Mouse (Mus musculus): ENCODE measurements around the gene Dr1. TPM values are rescaled to one million over a fixed set of nuclear protein-coding genes. Genes with fewer than 3 reads are reported as not detected.
"Not testable (repeated sequence)": the region's sequence is repeated elsewhere in the genome, so short reads cannot be mapped to it uniquely, and the experiment has no call there.

Dr1 gene
- 57.7 and 58.2 TPM in 2 replicates for polyA plus RNA-seq (2014; fragmentation: Nextera tagmentation; extraction: Ambion mirVana)

GRCm38 (mm10) chr5:108268127-108269062 lies at the start of gene Dr1:
Gene Dr1, plus strand, starts transcription at chr5:108268897.
- H3K27ac ChIP-seq (ENCODE audit: low read depth, low read length): peak within 1 kb of the TSS; percentile 88
- no peaks in the 10 kb centered on the region for H3K36me3 ChIP-seq (ENCODE audit: control insufficient read depth, insufficient read depth, low read length)
- no peaks in the 10 kb centered on the region; the same call in 1 of the 2 replicates for H3K4me1 ChIP-seq (replicated peaks; ENCODE audit: control insufficient read depth, insufficient read depth, low read length)
- ATAC-seq (ENCODE audit: low FRiP score): peak; percentile 98
- DNase-seq (ENCODE audit: low spot score): peak; percentile 92
- no peaks in the 10 kb centered on the region for H3K27me3 ChIP-seq (ENCODE audit: control insufficient read depth, insufficient read depth, low read length)
- no peaks in the 10 kb centered on the region for H3K9me3 ChIP-seq (ENCODE audit: control insufficient read depth, low read length)
- peak within 1 kb of the TSS; percentile 95 for H3K4me3 ChIP-seq (ENCODE audit: low read depth, low read length)
- H3K9ac ChIP-seq (ENCODE audit: low read depth, low read length): peak within 1 kb of the TSS; percentile 96
- H3K4me2 ChIP-seq (replicated peaks; ENCODE audit: low read depth, low read length): peak within 1 kb of the TSS; percentile 93
- WGBS: 4% methylated on average over 50 of the region's 55 CpGs

GRCm38 (mm10) chr5:108224077-108224476 lies 44.6 kb upstream of the Dr1 start:
- H3K27ac ChIP-seq (ENCODE audit: low read depth, low read length): no peak overlapping the region
- H3K27me3 ChIP-seq (ENCODE audit: control insufficient read depth, insufficient read depth, low read length): no peaks in the 10 kb centered on the region
- no peak for DNase-seq (ENCODE audit: low spot score)
- H3K4me2 ChIP-seq (replicated peaks; ENCODE audit: low read depth, low read length): no peak overlapping the region
- ATAC-seq (ENCODE audit: low FRiP score): no peak
- H3K9ac ChIP-seq (ENCODE audit: low read depth, low read length): no peak overlapping the region
- H3K9me3 ChIP-seq (ENCODE audit: control insufficient read depth, low read length): no peaks in the 10 kb centered on the region
- H3K4me1 ChIP-seq (replicated peaks; ENCODE audit: control insufficient read depth, insufficient read depth, low read length): no peaks in the 10 kb centered on the region
- no peak overlapping the region for H3K4me3 ChIP-seq (ENCODE audit: low read depth, low read length)
- no peaks in the 10 kb centered on the region for H3K36me3 ChIP-seq (ENCODE audit: control insufficient read depth, insufficient read depth, low read length)

- no peak overlapping the region for H3K4me3 ChIP-seq (ENCODE audit: low read depth, low read length)
- DNase-seq (ENCODE audit: low spot score) (no peak), ATAC-seq (ENCODE audit: low FRiP score) (no peak)
- no peak overlapping the region for H3K4me2 ChIP-seq (replicated peaks; ENCODE audit: low read depth, low read length)
- no peak overlapping the region for H3K9ac ChIP-seq (ENCODE audit: low read depth, low read length)
- H3K9me3 ChIP-seq (ENCODE audit: control insufficient read depth, low read length): no peaks in the 10 kb centered on the region
- H3K4me1 ChIP-seq (replicated peaks; ENCODE audit: control insufficient read depth, insufficient read depth, low read length): no peaks in the 10 kb centered on the region
- no peaks in the 10 kb centered on the region for H3K36me3 ChIP-seq (ENCODE audit: control insufficient read depth, insufficient read depth, low read length)
- no peaks in the 10 kb centered on the region for H3K27me3 ChIP-seq (ENCODE audit: control insufficient read depth, insufficient read depth, low read length)
- H3K27ac ChIP-seq (ENCODE audit: low read depth, low read length): no peak overlapping the region
These were observed 42.5 kb upstream of the Dr1 start for GRCm38 (mm10) chr5:108226159-108226558.

GRCm38 (mm10) chr5:108246314-108246765 lies 22.4 kb upstream of the Dr1 start:
- Histone ChIP-seq H3K9me3 (ENCODE audit: control insufficient read depth, low read length) (no peaks in the 10 kb centered on the region), H3K36me3 (ENCODE audit: control insufficient read depth, insufficient read depth, low read length) (no peaks in the 10 kb centered on the region), H3K27me3 (ENCODE audit: control insufficient read depth, insufficient read depth, low read length) (no peaks in the 10 kb centered on the region), H3K4me2 (replicated peaks; ENCODE audit: low read depth, low read length) (no peak overlapping the region), H3K4me3 (ENCODE audit: low read depth, low read length) (no peak overlapping the region), H3K4me1 (replicated peaks; ENCODE audit: control insufficient read depth, insufficient read depth, low read length) (no peaks in the 10 kb centered on the region), H3K27ac (ENCODE audit: low read depth, low read length) (no peak overlapping the region), H3K9ac (ENCODE audit: low read depth, low read length) (no peak overlapping the region)
- ATAC-seq (ENCODE audit: low FRiP score) (no peak), DNase-seq (ENCODE audit: low spot score) (no peak)
- 69% methylated on average over 3 of the region's 3 CpGs for WGBS

GRCm38 (mm10) chr5:108250033-108250432 lies 18.7 kb upstream of the Dr1 start:
- no peak overlapping the region for H3K9ac ChIP-seq (ENCODE audit: low read depth, low read length)
- no peak for ATAC-seq (ENCODE audit: low FRiP score)
- H3K9me3 ChIP-seq (ENCODE audit: control insufficient read depth, low read length): no peaks in the 10 kb centered on the region
- 70% methylated on average over 2 of the region's 2 CpGs for WGBS
- H3K27me3 ChIP-seq (ENCODE audit: control insufficient read depth, insufficient read depth, low read length): no peaks in the 10 kb centered on the region
- H3K27ac ChIP-seq (ENCODE audit: low read depth, low read length): no peak overlapping the region
- no peaks in the 10 kb centered on the region for H3K4me1 ChIP-seq (replicated peaks; ENCODE audit: control insufficient read depth, insufficient read depth, low read length)
- H3K4me2 ChIP-seq (replicated peaks; ENCODE audit: low read depth, low read length): no peak overlapping the region
- DNase-seq (ENCODE audit: low spot score): no peak
- H3K4me3 ChIP-seq (ENCODE audit: low read depth, low read length): no peak overlapping the region
- H3K36me3 ChIP-seq (ENCODE audit: control insufficient read depth, insufficient read depth, low read length): no peaks in the 10 kb centered on the region

- H3K9me3 ChIP-seq (ENCODE audit: control insufficient read depth, low read length): no peaks in the 10 kb centered on the region
- no peak overlapping the region for H3K4me2 ChIP-seq (replicated peaks; ENCODE audit: low read depth, low read length)
- no peaks in the 10 kb centered on the region for H3K4me1 ChIP-seq (replicated peaks; ENCODE audit: control insufficient read depth, insufficient read depth, low read length)
- no peak overlapping the region for H3K4me3 ChIP-seq (ENCODE audit: low read depth, low read length)
- H3K27ac ChIP-seq (ENCODE audit: low read depth, low read length): no peak overlapping the region
- ATAC-seq (ENCODE audit: low FRiP score): no peak
- H3K9ac ChIP-seq (ENCODE audit: low read depth, low read length): no peak overlapping the region
- H3K36me3 ChIP-seq (ENCODE audit: control insufficient read depth, insufficient read depth, low read length): no peaks in the 10 kb centered on the region
- 82% methylated on average over 5 of the region's 5 CpGs for WGBS
- DNase-seq (ENCODE audit: low spot score): no peak
- no peaks in the 10 kb centered on the region for H3K27me3 ChIP-seq (ENCODE audit: control insufficient read depth, insufficient read depth, low read length)
These were observed 13.4 kb upstream of the Dr1 start for GRCm38 (mm10) chr5:108255259-108255658.

- Histone ChIP-seq H3K27ac (ENCODE audit: low read depth, low read length) (no peak overlapping the region), H3K9me3 (ENCODE audit: control insufficient read depth, low read length) (no peaks in the 10 kb centered on the region), H3K9ac (ENCODE audit: low read depth, low read length) (no peak overlapping the region), H3K4me2 (replicated peaks; ENCODE audit: low read depth, low read length) (no peak overlapping the region), H3K27me3 (ENCODE audit: control insufficient read depth, insufficient read depth, low read length) (no peaks in the 10 kb centered on the region), H3K36me3 (ENCODE audit: control insufficient read depth, insufficient read depth, low read length) (no peaks in the 10 kb centered on the region), H3K4me1 (replicated peaks; ENCODE audit: control insufficient read depth, insufficient read depth, low read length) (no peaks in the 10 kb centered on the region), H3K4me3 (ENCODE audit: low read depth, low read length) (no peak overlapping the region)
- DNase-seq (ENCODE audit: low spot score) (no peak), ATAC-seq (ENCODE audit: low FRiP score) (0 out of 2 replicates have a peak, but pooled peaks have one; percentile 22)
- WGBS: 52% methylated on average over 4 of the region's 4 CpGs
These were observed 6.0 kb upstream of the Dr1 start for GRCm38 (mm10) chr5:108262722-108263121.

GRCm38 (mm10) chr5:108263785-108264184 lies 4.9 kb upstream of the Dr1 start:
- not testable (repeated sequence) for H3K4me1 ChIP-seq (replicated peaks; ENCODE audit: control insufficient read depth, insufficient read depth, low read length); DNase-seq (ENCODE audit: low spot score); H3K36me3 ChIP-seq (ENCODE audit: control insufficient read depth, insufficient read depth, low read length); H3K4me2 ChIP-seq (replicated peaks; ENCODE audit: low read depth, low read length); ATAC-seq (ENCODE audit: low FRiP score); H3K9me3 ChIP-seq (ENCODE audit: control insufficient read depth, low read length); H3K4me3 ChIP-seq (ENCODE audit: low read depth, low read length); H3K27me3 ChIP-seq (ENCODE audit: control insufficient read depth, insufficient read depth, low read length); H3K27ac ChIP-seq (ENCODE audit: low read depth, low read length); H3K9ac ChIP-seq (ENCODE audit: low read depth, low read length)
- 86% methylated on average over 1 of the region's 1 CpGs for WGBS

- Histone ChIP-seq H3K4me3 (ENCODE audit: low read depth, low read length) (no peak overlapping the region), H3K4me1 (replicated peaks; ENCODE audit: control insufficient read depth, insufficient read depth, low read length) (no peaks in the 10 kb centered on the region; the same call in 1 of the 2 replicates), H3K27me3 (ENCODE audit: control insufficient read depth, insufficient read depth, low read length) (no peaks in the 10 kb centered on the region), H3K9me3 (ENCODE audit: control insufficient read depth, low read length) (no peaks in the 10 kb centered on the region), H3K9ac (ENCODE audit: low read depth, low read length) (no peak overlapping the region), H3K4me2 (replicated peaks; ENCODE audit: low read depth, low read length) (no peak overlapping the region), H3K27ac (ENCODE audit: low read depth, low read length) (no peak overlapping the region), H3K36me3 (ENCODE audit: control insufficient read depth, insufficient read depth, low read length) (no peaks in the 10 kb centered on the region)
- no peak for DNase-seq (ENCODE audit: low spot score)
- ATAC-seq (ENCODE audit: low FRiP score): no peak
These were observed 1.7 kb upstream of the Dr1 start for GRCm38 (mm10) chr5:108266990-108267389.

Data from hindbrain, embryonic 11.5 days (tissue).